Mouse (Mus musculus): ENCODE measurements around the gene Ldlr. TPM values are rescaled to one million over a fixed set of nuclear protein-coding genes. Genes with fewer than 3 reads are reported as not detected.
"Not testable (repeated sequence)": the region's sequence is repeated elsewhere in the genome, so short reads cannot be mapped to it uniquely, and the experiment has no call there.

Gene Ldlr
- total and polyA plus RNA-seq, 2 experiments from 2014 or later = 9.6 to 27.7 TPM

DNA sequence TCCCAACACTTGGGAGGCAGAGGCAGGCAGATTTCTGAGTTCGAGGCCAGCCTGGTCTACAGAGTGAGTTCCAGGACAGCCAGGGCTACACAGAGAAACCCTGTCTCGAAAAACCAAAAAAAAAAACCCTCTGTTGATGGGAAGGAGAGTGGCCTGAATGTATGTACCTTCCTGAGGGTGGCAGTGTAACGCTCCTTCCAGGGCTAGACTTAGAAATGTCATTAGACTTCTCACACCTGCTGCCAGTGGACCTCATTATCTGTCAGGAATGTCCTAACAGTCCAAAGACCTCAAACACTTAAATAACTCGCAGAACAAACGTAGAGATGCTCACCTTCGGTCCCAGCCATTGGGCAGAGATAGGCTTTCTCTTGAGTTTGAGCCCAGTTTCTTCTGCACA is 24.0 kb upstream of the Ldlr start:
- H3K4me3 ChIP-seq (ENCODE audit: low read depth, low read length); H3K9me3 ChIP-seq (ENCODE audit: low read length); H3K27ac ChIP-seq (ENCODE audit: low read depth, low read length); H3K27me3 ChIP-seq (ENCODE audit: insufficient read depth, low read length); H3K4me1 ChIP-seq (ENCODE audit: insufficient read depth, low read length); H3K9ac ChIP-seq (replicated peaks; ENCODE audit: low read length, poor library complexity, severe bottlenecking); ATAC-seq (ENCODE audit: low FRiP score); H3K4me2 ChIP-seq (ENCODE audit: low read depth, low read length, poor library complexity, severe bottlenecking): not testable (repeated sequence)
- DNase-seq (ENCODE audit: low spot score) = peak; percentile 14
- peak; percentile 44 for TF ChIP-seq CTCF (IDR thresholded peaks at IDR 0.05)
- WGBS = 92% methylated on average over 6 of the region's 6 CpGs
- peaks cover 56% of the 10 kb centered on the region for H3K36me3 ChIP-seq (ENCODE audit: insufficient read depth, low read length)

DNA sequence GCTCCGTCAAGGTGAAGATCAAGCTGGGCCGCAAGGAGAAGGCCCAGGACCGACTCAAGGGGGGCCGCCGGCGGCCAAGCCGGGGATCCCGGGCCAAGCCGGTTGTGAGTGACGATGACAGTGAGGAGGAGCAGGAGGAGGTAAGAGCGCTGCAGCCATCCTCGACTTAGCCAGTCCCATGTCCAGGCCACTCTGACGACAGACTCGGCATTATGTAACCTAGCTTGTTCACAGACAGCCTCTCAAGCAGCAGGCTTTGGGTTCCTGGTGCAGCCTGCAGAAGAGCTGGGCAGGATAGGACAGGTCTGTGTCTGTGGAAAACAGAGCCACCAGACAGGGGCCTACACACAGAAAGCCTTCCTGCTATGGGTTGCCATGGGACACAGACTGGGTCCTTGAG is 22.2 kb upstream of the Ldlr start:
- no peak overlapping the region for H3K27ac ChIP-seq (ENCODE audit: low read depth, low read length)
- ATAC-seq (ENCODE audit: low FRiP score) (no peak), DNase-seq (ENCODE audit: low spot score) (no peak)
- no peak for TF ChIP-seq CTCF (IDR thresholded peaks at IDR 0.05)
- 97% methylated on average over 14 of the region's 14 CpGs for WGBS
- H3K4me1 ChIP-seq (ENCODE audit: insufficient read depth, low read length) = no peaks in the 10 kb centered on the region
- no peak overlapping the region for H3K9ac ChIP-seq (replicated peaks; ENCODE audit: low read length, poor library complexity, severe bottlenecking)
- peaks cover 61% of the 10 kb centered on the region for H3K36me3 ChIP-seq (ENCODE audit: insufficient read depth, low read length)
- no peaks in the 10 kb centered on the region for H3K9me3 ChIP-seq (ENCODE audit: low read length)
- H3K27me3 ChIP-seq (ENCODE audit: insufficient read depth, low read length) = no peaks in the 10 kb centered on the region
- H3K4me3 ChIP-seq (ENCODE audit: low read depth, low read length) = no peak overlapping the region
- no peak overlapping the region for H3K4me2 ChIP-seq (ENCODE audit: low read depth, low read length, poor library complexity, severe bottlenecking)

DNA sequence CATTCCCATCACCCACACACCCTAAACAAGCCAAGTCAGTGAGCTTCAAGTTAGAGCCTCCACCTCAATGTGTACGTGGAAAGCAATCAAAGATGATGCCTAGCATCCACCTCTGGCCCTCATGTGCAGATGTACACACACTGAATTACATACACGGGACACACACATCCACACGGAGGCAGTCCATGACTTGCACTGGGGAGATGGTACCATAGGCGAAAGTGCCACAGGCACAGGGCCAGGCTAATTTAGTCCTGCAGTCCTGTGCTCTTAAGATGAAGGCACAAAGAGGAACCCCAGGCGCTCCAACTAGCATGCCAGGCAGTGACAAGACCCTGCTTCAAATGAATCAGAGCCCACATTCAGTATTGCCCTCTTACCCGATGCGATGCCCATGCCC is 19.8 kb upstream of the Ldlr start:
- Histone ChIP-seq H3K4me2 (ENCODE audit: low read depth, low read length, poor library complexity, severe bottlenecking) (no peak overlapping the region), H3K4me1 (ENCODE audit: insufficient read depth, low read length) (no peaks in the 10 kb centered on the region), H3K9me3 (ENCODE audit: low read length) (no peaks in the 10 kb centered on the region), H3K4me3 (ENCODE audit: low read depth, low read length) (no peak overlapping the region), H3K36me3 (ENCODE audit: insufficient read depth, low read length) (peaks cover 60% of the 10 kb centered on the region), H3K27me3 (ENCODE audit: insufficient read depth, low read length) (no peaks in the 10 kb centered on the region), H3K27ac (ENCODE audit: low read depth, low read length) (no peak overlapping the region), H3K9ac (replicated peaks; ENCODE audit: low read length, poor library complexity, severe bottlenecking) (no peak overlapping the region)
- 94% methylated on average over 7 of the region's 7 CpGs for WGBS
- no peak for TF ChIP-seq CTCF (IDR thresholded peaks at IDR 0.05)
- no peak for ATAC-seq (ENCODE audit: low FRiP score)
- DNase-seq (ENCODE audit: low spot score) = no peak

DNA sequence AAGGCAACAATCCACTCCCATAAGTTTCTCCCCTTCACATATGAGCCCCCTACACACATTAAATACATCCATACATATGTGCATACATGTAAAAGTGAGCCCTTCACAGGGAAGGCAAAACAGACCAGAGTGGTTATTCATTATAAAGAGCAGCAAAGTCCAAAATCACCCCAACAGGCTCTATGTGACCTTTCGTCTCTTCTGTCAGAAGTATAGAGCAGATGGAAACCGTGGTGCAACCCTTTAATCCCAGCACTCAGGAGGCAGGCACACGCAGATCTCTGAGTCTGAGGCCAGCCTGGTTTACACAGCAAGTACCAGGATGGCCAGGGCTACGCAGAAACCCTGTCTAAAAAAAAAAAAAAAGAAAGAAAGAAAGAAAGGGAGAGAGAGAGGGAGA is 17.2 kb upstream of the Ldlr start:
- no peaks in the 10 kb centered on the region for H3K27me3 ChIP-seq (ENCODE audit: insufficient read depth, low read length)
- H3K9ac ChIP-seq (replicated peaks; ENCODE audit: low read length, poor library complexity, severe bottlenecking) = no peak overlapping the region
- no peak for DNase-seq (ENCODE audit: low spot score)
- no peak for ATAC-seq (ENCODE audit: low FRiP score)
- WGBS = 77% methylated on average over 4 of the region's 4 CpGs
- H3K4me1 ChIP-seq (ENCODE audit: insufficient read depth, low read length) = no peaks in the 10 kb centered on the region
- H3K27ac ChIP-seq (ENCODE audit: low read depth, low read length) = no peak overlapping the region
- H3K4me3 ChIP-seq (ENCODE audit: low read depth, low read length) = no peak overlapping the region
- H3K4me2 ChIP-seq (ENCODE audit: low read depth, low read length, poor library complexity, severe bottlenecking) = no peak overlapping the region
- H3K9me3 ChIP-seq (ENCODE audit: low read length) = no peaks in the 10 kb centered on the region
- TF ChIP-seq CTCF (IDR thresholded peaks at IDR 0.05) = no peak
- H3K36me3 ChIP-seq (ENCODE audit: insufficient read depth, low read length) = peaks cover 43% of the 10 kb centered on the region

DNA sequence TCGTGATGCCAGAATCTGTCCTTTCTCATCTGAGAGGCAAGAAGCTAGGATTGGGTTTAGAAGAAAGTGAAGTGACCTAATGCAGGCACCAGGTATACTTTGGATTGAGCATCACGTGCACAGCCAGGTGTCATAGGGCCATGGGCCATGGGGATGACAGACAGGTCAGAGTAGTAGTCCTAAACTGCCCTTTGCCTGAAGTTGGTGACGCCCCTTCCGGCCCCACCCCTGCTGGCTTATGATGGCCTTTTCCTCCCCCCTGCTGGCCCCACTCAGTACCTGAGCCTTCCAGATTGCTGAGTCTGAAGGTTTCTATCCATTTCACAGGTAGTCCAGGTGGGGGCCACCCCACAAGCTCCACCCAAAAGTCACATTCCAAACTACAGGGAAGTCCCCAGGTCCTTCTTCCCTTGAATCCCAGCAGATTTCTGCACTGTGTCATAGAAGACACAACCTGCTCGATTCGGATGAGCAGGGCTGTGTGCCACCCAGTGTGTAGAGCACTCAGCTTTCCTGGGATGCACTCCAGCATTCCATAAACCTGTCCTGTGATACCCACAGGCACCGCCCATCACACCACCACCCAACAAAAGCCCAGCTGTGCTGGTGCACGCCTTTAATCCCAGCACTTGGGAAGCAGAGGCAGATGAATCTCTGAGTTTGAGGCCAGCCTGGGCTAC is 16.6 kb upstream of the Ldlr start:
- H3K4me1 ChIP-seq (ENCODE audit: insufficient read depth, low read length) = no peaks in the 10 kb centered on the region
- peaks cover 36% of the 10 kb centered on the region for H3K36me3 ChIP-seq (ENCODE audit: insufficient read depth, low read length)
- no peak overlapping the region for H3K9ac ChIP-seq (replicated peaks; ENCODE audit: low read length, poor library complexity, severe bottlenecking)
- H3K27me3 ChIP-seq (ENCODE audit: insufficient read depth, low read length) = no peaks in the 10 kb centered on the region
- H3K27ac ChIP-seq (ENCODE audit: low read depth, low read length) = no peak overlapping the region
- ATAC-seq (ENCODE audit: low FRiP score) (no peak), DNase-seq (ENCODE audit: low spot score) (no peak)
- H3K4me2 ChIP-seq (ENCODE audit: low read depth, low read length, poor library complexity, severe bottlenecking) = no peak overlapping the region
- 88% methylated on average over 8 of the region's 8 CpGs for WGBS
- TF ChIP-seq CTCF (IDR thresholded peaks at IDR 0.05) = no peak
- no peak overlapping the region for H3K4me3 ChIP-seq (ENCODE audit: low read depth, low read length)
- H3K9me3 ChIP-seq (ENCODE audit: low read length) = no peaks in the 10 kb centered on the region

DNA sequence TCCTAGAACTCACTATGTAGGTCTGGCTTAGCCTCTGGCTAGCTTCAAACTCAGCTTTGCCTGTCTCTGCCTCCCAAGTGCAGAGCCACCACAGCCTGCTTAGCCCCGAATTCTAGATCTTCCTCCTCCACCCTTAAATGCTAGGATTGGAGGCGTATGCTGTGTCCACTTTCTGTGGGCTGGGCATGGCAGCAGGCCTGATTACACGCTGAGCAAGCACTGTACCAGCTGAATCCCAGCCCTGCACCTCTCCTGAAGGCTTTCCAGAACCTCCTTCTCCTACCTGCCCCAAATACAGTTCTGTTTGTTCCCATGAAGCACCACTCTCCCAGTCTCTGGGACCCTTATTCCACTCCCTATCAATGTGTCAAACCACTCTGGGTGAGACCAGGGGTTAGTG is 13.9 kb upstream of the Ldlr start:
- WGBS = 96% methylated on average over 3 of the region's 3 CpGs
- Histone ChIP-seq H3K27me3 (ENCODE audit: insufficient read depth, low read length) (no peaks in the 10 kb centered on the region), H3K4me3 (ENCODE audit: low read depth, low read length) (no peak overlapping the region), H3K27ac (ENCODE audit: low read depth, low read length) (no peak overlapping the region), H3K36me3 (ENCODE audit: insufficient read depth, low read length) (peaks cover 14% of the 10 kb centered on the region), H3K9me3 (ENCODE audit: low read length) (no peaks in the 10 kb centered on the region), H3K4me2 (ENCODE audit: low read depth, low read length, poor library complexity, severe bottlenecking) (no peak overlapping the region), H3K4me1 (ENCODE audit: insufficient read depth, low read length) (no peaks in the 10 kb centered on the region), H3K9ac (replicated peaks; ENCODE audit: low read length, poor library complexity, severe bottlenecking) (no peak overlapping the region)
- no peak for DNase-seq (ENCODE audit: low spot score)
- no peak for ATAC-seq (ENCODE audit: low FRiP score)
- TF ChIP-seq CTCF (IDR thresholded peaks at IDR 0.05) = no peak
